Mouse (Mus musculus): ENCODE data around the gene Ccdc106. TPM values are rescaled to one million over a fixed set of nuclear protein-coding genes. Genes with fewer than 3 reads are reported as not detected.

Ccdc106 gene
- polyA plus RNA-seq, 1 experiment: 0.64 TPM

DNA sequence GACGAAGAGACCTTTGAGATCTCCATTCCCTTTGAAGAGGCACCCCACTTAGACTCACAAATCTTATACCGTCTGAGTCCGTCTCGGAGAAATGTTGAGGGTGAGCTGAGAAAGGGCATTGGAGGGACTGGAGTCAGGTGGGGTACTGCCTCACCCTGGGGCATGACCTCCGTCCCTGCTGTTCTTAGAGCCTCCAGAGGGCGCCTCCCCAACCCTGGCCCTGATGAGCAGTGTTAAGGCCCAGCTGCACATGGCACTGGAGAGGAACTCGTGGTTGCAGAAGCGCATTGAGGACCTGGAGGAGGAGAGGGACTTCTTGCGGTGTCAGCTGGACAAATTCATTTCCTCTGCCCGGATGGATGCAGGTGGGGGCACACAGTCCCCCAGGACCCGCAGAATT lies 37.5 kb downstream of the Ccdc106 start:
- TF ChIP-seq GATA1 (IDR thresholded peaks at IDR 0.05; ENCODE audit: low read length): no peak

DNA sequence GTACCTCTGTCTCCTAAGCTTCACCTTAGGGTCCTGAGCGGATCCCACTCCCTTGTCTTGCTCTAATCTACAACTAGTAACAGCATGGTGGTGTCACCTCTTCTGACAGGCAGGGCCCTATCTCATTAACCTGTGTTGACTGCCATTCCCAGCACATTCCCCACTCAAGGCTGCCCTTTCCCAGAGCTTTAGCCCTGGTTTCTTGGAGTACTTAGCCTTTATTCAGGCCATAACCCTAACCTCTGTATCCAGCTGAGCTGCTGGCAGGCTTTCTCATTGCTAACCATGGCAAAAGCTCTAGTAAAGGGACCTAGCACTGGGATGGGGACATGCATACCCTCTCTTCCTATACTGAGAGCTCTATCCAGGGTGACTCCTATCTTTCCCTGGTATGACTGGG lies 38.3 kb downstream of the Ccdc106 start:
- no peak for TF ChIP-seq GATA1 (IDR thresholded peaks at IDR 0.05; ENCODE audit: low read length)

DNA sequence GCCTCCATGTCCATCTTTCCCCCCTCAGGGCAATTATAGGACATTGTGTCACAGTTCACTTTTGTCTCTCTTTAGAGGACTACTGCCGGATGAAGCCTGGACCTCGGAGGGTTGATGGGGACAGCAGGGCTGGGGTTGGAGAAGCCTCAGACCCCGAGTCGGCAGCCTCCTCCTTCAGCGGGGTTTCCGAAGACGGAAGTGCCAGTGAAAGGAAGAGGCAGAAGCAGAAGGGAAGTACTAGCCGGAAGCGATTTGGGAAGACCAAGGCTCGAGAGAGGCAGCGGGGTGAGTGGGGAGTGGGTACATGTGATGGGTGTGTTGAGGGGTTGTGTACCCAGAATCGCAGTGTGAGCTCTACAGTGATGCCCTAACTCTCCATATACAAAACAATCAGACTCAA lies 39.1 kb downstream of the Ccdc106 start:
- no peak for TF ChIP-seq GATA1 (IDR thresholded peaks at IDR 0.05; ENCODE audit: low read length)

DNA sequence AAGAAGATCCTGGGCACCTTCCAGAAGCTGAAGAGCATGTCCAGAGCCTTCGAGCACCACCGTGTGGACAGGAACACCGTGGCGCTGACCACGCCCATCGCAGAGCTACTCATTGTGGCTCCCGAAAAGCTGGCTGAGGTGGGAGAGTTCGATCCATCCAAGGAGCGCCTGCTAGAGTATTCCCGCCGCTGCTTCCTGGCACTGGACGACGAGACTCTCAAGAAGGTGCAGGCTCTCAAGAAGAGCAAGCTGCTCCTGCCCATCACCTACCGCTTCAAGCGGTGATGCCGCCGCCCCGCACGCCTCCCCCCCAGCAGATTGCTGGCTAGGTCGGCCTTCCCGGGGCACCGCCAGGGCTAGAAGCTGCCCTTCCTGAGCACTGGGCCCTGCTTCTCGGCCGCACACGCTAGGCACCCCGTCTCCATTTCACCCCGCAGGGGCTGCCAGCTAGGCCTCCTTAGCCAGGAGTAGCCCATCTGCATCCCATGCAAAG lies 39.9 kb downstream of the Ccdc106 start:
- no peak for TF ChIP-seq GATA1 (IDR thresholded peaks at IDR 0.05; ENCODE audit: low read length)

DNA sequence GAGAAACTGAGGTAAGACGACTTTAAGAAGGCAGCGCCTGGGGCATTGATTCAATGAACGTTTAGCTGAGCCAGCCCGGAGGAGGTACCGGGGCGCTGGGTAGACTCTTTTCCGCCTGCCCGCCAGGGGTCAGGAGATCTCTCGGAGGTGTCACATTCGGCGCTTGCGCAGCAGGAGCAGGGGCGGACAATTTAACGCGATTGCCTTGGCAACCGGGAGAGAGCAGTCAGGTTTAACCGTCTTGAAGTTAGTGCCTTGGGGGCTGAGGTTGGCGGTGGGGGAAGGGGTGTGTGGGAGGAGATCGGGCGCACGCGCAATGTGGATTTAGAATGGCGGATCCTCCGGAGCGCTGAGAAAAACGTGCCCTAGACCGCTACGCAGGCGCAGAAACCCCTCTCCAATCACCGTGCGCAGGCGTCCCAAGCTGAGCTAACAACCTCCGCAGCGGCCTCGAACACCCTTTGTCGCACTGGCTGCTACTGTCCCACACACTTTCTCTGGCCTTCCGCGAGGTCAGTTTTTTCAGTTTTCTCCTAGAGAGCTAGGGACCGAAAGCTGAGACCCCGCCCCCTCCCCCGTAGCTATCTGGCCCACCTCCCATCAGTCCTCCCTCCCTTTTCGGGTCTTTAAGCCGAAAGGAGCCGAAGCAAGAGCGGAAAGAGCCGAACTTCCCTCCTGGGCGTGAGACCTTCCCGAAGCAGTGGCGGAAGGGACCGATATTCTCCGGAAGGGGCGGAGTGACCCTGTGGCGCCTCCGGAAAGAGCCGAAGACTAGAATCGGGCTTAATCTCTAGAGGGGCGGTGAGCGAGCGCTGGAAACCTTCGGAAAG lies 40.8 kb downstream of the Ccdc106 start:
- no peak for TF ChIP-seq GATA1 (IDR thresholded peaks at IDR 0.05; ENCODE audit: low read length)

DNA sequence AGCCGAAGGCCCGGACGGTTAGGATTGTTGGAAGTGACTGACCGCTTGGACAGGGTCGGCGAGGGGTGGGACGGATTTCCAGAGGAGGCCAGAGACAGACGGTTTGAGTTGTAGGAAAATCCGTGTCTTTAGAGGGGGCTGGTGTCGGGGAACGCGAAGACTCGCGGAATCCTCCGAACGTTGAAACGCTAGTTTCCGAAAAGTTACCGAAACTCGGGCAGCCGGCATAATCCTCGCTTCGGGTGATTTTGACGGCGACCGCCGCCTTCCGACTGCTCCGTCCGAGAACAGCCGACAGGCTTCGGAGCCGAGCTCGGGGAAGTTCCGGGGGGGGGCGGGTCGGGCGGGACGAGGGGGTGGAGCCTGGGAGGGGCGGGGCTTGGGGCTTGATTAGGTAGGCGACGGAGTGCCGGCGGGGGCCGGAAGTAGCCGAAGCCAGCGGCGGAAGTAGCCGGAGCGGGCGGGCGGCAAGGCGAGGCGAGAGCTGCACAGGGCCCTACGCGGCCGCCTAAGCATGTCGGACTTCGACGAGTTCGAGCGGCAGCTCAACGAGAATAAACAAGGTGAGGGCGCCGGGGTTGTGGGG lies 41.5 kb downstream of the Ccdc106 start, which contains the start of gene U2af2:
Gene U2af2 (plus strand): TSS at position 370 of the 586 bp plus-strand sequence.
- TF ChIP-seq GATA1 (IDR thresholded peaks at IDR 0.05; ENCODE audit: low read length): no peak

DNA sequence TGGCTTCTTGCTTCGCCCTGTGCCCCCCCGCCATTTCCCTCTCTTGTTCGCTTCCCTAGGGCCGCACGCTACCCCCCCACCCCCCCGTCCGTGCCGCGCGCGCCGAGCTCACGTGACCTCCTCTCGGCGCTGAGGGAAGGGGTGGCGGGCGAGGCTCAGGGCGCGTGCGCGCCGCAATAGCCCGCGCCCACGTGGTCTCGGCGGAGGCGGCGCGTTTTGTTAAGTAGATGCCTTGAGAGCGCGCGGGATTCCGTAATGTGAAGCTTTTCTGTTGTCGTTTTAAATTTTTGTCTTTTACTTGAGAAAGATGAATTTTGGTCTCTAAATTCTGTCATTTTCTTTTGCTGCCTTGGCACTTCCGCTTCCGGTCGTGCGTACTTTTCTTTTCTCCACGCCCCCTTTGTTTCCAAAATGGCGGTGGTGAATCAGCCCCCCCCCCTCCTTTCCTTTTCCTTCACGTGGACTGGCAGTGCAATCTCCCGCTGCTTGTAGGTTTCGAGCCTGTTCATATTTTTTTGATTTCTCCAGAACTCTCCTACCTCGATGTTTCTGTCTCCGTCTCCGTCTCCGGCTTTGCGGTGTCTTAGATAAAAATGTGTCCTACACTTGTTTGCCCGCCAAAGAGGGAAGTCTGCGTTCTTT lies 42.1 kb downstream of the Ccdc106 start:
- TF ChIP-seq GATA1 (IDR thresholded peaks at IDR 0.05; ENCODE audit: low read length): no peak

DNA sequence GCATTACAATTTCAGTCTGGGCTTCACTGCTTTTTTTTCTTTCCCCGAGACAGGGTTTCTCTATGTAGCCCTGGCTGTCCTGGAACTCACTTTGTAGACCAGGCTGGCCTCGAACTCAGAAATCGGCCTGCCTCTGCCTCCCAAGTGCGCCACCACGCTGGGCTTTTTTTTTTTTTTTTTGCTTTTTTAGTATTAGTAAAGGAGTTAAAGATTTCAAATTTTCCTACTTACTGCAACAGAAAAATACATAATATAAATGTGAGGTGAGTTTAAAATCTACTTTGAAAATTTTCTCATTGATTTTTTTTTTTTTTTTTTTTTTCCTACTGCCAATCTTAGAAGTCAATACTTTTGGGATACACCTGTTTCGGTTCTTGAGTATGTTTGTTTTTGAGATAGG lies 44.5 kb downstream of the Ccdc106 start:
- no peak for TF ChIP-seq GATA1 (IDR thresholded peaks at IDR 0.05; ENCODE audit: low read length)

DNA sequence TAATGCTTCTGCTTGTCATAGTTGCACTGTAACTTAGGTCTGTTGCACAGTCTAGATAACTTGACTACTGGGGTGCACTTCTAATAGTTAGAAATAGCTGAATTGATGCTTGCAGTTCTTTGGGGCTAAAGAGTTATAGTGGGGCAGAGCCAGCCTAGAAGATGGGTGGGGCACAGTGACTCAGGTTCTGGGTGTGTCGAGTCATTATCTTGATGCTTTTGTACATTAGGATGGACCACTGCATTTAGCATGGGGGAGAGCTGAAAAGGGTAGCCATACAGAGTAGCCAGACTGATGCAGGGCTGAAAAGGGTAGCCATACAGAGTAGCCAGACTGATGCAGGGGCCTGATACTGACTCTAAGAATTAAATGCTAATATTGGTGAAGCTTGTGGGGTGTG lies 53.2 kb downstream of the Ccdc106 start:
- no peak for TF ChIP-seq GATA1 (IDR thresholded peaks at IDR 0.05; ENCODE audit: low read length)

DNA sequence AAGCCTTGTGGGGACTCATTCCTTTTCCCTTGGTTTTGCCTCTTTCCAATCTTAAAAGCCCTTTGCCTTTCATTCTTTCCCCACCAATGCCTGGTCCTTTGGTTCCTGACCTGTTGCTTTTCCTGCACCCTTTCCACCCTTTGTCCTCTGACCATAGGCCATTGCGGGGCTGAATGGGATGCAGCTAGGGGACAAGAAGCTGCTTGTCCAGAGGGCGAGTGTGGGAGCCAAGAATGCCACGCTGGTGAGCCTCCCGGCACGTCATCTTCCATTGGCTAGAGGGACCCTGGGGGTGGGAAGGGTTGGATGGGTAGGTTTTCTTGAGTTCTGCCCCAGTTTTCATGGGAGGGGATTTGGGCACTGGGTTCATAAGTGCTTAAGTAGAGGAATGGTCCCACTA lies 54.6 kb downstream of the Ccdc106 start:
- no peak for TF ChIP-seq GATA1 (IDR thresholded peaks at IDR 0.05; ENCODE audit: low read length)

DNA sequence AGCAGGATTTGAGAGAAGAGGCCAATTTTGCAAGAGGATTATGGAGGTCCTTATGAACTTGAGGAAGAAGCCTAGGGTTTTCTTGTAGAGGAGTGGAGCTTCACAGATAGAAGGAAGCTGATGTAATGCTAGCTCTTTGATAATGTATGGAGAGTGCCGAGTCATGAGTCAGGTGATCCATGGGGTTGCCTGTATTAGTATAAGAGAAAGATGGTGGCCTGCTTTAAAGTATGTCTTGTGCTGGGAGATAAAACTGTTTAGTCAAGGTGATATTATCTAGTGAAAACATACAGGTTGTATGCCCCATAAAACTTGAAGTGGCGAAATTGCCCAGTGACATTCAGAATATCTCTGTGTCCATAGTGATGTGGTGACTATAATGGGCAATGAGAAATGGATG lies 56.6 kb downstream of the Ccdc106 start:
- TF ChIP-seq GATA1 (IDR thresholded peaks at IDR 0.05; ENCODE audit: low read length): peak; percentile 91

DNA sequence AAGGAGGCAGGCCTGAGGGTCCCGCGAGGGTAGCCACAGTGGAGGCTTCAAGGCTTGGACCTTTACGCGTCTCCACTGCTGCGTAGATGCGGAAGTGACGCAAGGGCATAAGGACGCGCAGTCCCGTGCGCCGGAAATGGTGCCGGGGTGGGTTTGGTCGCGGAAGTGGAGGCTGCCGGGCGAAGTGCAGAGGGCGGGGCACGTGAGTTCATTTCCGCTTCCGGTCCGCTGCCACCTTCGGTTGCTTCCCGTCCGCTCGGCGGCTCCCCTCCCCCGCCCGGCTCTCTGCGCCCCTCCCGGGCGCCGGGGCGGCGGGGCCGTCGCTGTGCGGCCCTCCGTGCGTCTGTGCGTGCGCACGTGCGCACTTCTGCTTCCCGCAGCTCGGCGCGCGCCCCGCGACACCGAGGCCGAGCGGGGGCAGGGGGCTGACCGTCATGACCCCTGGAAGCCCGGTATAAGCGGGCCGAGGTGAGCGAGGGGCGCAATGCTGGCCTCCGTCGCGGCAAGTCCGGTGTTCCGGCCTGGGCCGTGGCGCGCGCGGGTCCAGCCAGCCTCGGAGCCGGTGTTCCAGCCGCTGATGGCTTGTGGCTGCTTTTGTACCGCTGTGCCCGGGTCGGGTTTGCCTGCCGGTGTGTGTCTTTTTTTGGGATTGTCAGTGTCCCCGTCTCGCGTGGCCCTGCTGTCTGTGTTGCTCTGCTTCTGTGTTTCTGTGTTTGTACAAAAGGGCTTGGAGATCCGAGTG lies 59.8 kb downstream of the Ccdc106 start, which contains the start of gene Epn1:
Gene Epn1 (plus strand): TSS at position 226 of the 742 bp plus-strand sequence.
- no peak for TF ChIP-seq GATA1 (IDR thresholded peaks at IDR 0.05; ENCODE audit: low read length)

DNA sequence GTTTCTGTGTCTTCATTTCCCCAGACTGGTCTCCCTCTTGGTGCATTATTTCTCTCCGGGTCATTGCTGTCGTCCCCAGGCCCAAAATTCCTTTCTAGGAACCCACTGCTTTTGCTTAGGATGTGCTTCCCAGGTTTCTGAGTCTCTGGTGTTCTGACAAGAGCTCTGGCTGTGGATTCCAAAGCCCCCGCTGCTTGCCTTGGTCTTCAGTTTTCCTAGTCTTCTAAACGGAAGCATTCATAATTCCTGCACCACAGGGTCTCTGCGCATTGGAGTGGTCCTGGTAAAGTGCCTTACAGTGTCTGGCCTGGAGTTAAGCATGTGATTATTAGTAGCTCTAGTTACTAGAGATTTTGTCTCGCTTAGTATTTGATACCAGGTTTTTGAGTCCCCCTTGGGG lies 60.5 kb downstream of the Ccdc106 start:
- TF ChIP-seq GATA1 (IDR thresholded peaks at IDR 0.05; ENCODE audit: low read length): no peak

DNA sequence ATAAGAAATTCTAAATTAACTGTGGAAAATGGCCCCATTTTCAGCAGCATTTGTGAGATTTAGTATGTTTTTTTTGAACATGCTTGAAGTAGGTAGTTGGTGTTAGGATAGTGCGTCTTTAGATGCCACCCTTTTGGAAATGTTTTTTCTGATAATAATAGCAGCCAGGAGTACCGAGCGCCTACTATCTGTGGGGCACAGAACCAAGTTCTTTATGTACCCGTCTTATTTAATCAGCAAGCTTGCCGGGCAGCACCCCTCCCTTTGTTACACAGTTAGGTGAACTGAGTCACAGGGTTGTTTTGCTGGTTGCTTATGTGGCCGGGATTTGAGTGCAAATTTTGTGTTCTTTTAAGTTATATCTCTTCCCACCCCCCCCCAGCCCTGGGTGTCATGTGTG lies 60.9 kb downstream of the Ccdc106 start:
- TF ChIP-seq GATA1 (IDR thresholded peaks at IDR 0.05; ENCODE audit: low read length): no peak

DNA sequence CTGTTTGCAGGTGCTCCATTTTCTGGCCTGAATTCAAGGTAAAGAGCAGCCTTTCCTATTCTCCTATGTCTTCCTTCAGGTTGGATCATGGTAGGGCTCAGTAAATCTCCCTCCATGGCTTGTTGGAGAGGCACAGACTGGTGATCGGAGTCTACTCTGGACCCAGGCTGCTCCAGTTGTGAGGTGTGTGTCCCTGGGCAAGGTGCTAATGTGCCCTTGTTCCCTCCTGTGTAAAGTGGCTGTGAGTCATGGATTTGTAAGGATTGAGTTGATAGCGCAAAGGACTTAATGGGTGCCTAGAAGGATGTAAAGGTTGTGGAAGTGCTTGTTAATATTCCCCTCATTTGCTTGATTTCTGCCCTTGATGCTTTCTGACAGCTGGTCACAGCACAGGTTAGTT lies 61.6 kb downstream of the Ccdc106 start:
- TF ChIP-seq GATA1 (IDR thresholded peaks at IDR 0.05; ENCODE audit: low read length): no peak

Measured in G1E-ER4 (cell line).